Comparison of ENCODE assay signal across 24 mouse cellular contexts in the genomic region with DNA sequence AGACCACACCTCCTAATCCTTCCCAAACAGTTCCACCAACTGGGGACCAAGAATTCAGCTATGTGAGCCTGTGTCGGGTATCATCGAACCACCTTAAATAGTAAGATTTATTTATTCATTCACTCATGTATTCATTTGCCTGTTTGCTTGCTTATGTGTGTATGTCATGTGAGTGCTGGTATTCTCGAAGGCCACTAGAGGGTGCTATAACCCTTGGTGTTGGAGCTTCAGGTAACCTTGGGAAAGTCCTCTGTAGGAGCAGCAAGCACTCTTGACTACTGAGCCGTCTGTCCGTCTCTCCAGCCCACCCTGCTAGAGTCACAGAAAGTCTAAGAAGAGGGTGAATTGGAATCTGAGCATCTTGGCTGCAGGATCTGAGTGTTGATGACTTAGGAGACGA.
A peak's percentile ranks its signal among the peaks of the same experiment; 100 is the strongest.
DNase-seq lines count a peak whose midpoint lies in the region; ATAC-seq and TF ChIP-seq lines count a peak whose summit lies in the region.
"Had no signal": no experiment of that assay in that cellular context is flagged by ENCODE, and none has a peak within 500 bp of the region (broad histone marks: within the 10 kb centered on the region; RNA-seq: fewer than 3 reads in every experiment).

No protein-coding gene starts in this region.

- H3K9me3 ChIP-seq in intestine, postnatal 0 days (ENCODE audit: control insufficient read depth): no peaks in the 10 kb centered on the region
- H3K9me3 ChIP-seq in intestine, embryonic 16.5 days (ENCODE audit: control insufficient read depth, low read length): 0 out of 2 replicates have a peak, but pooled peaks cover 5% of the 10 kb centered on the region
- H3K9me3 ChIP-seq in midbrain, postnatal 0 days (ENCODE audit: low read length): no peaks in the 10 kb centered on the region
- peaks cover 3% of the 10 kb centered on the region; the same call in 1 of the 2 replicates for H3K9me3 ChIP-seq in midbrain, embryonic 13.5 days
- no peaks in the 10 kb centered on the region for H3K9me3 ChIP-seq in stomach, postnatal 0 days (ENCODE audit: control insufficient read depth, low read length)
- H3K9me3 ChIP-seq: forebrain, embryonic 12.5 days had no signal

- no peak overlapping the region for H3K4me2 ChIP-seq in intestine, postnatal 0 days (replicated peaks; ENCODE audit: low read depth)
- no peak overlapping the region for H3K4me2 ChIP-seq in intestine, embryonic 16.5 days (ENCODE audit: low read depth, low read length)
- H3K4me2 ChIP-seq in midbrain, postnatal 0 days (ENCODE audit: low read depth, low read length, poor library complexity, severe bottlenecking): no peak overlapping the region
- no peak overlapping the region for H3K4me2 ChIP-seq in midbrain, embryonic 13.5 days (replicated peaks)
- no peak overlapping the region for H3K4me2 ChIP-seq in stomach, postnatal 0 days (replicated peaks; ENCODE audit: low read depth)
- H3K4me2 ChIP-seq: embryonic facial prominence, embryonic 12.5 days; forebrain, embryonic 12.5 days; heart, embryonic 12.5 days; midbrain, embryonic 12.5 days had no signal

- H3K36me3 ChIP-seq in intestine, postnatal 0 days (ENCODE audit: control insufficient read depth, insufficient read depth): no peaks in the 10 kb centered on the region
- no peaks in the 10 kb centered on the region for H3K36me3 ChIP-seq in intestine, embryonic 16.5 days (ENCODE audit: control insufficient read depth, insufficient read depth, low read length)
- no peaks in the 10 kb centered on the region for H3K36me3 ChIP-seq in midbrain, postnatal 0 days (ENCODE audit: insufficient read depth, low read length)
- no peaks in the 10 kb centered on the region for H3K36me3 ChIP-seq in midbrain, embryonic 13.5 days
- no peaks in the 10 kb centered on the region for H3K36me3 ChIP-seq in stomach, postnatal 0 days (ENCODE audit: control insufficient read depth, insufficient read depth, low read length)
- H3K36me3 ChIP-seq: embryonic facial prominence, embryonic 12.5 days; forebrain, embryonic 12.5 days; heart, embryonic 12.5 days; midbrain, embryonic 12.5 days had no signal

- H3K9ac ChIP-seq in intestine, postnatal 0 days (ENCODE audit: low read depth, low read length): no peak overlapping the region
- H3K9ac ChIP-seq in intestine, embryonic 16.5 days (ENCODE audit: low read depth, low read length): no peak overlapping the region
- no peak overlapping the region for H3K9ac ChIP-seq in midbrain, postnatal 0 days (replicated peaks; ENCODE audit: low read length, poor library complexity, severe bottlenecking)
- H3K9ac ChIP-seq in midbrain, embryonic 13.5 days (replicated peaks): no peak overlapping the region
- H3K9ac ChIP-seq in stomach, postnatal 0 days (ENCODE audit: low read length): no peak overlapping the region
- H3K9ac ChIP-seq: embryonic facial prominence, embryonic 12.5 days; forebrain, embryonic 12.5 days; heart, embryonic 12.5 days; midbrain, embryonic 12.5 days had no signal

- 94% methylated on average over 6 of the region's 6 CpGs for WGBS in cerebellum, adult 2 months
- WGBS in intestine, postnatal 0 days: 92% methylated on average over 6 of the region's 6 CpGs
- 90% methylated on average over 6 of the region's 6 CpGs for WGBS in intestine, embryonic 16.5 days
- WGBS in midbrain, postnatal 0 days: 91% methylated on average over 6 of the region's 6 CpGs
- WGBS in midbrain, embryonic 13.5 days: 92% methylated on average over 6 of the region's 6 CpGs
- 92% methylated on average over 6 of the region's 6 CpGs for WGBS in stomach, postnatal 0 days

- no peak for DNase-seq in cerebellum, adult 2 months
- DNase-seq in cerebellum, postnatal 14 days: no peak
- DNase-seq in midbrain, postnatal 0 days (ENCODE audit: low spot score): no peak
- no peak for DNase-seq in stomach, postnatal 0 days (ENCODE audit: low spot score)
- DNase-seq: adrenal gland, postnatal 14 days; cerebellum, adult 9-10 months; gastrocnemius, postnatal 10 days; heart, postnatal 14 days; kidney, adult 9 months; kidney, postnatal 25 days; lung, postnatal 14 days; right cerebral cortex, adult 18-20 months; right cerebral cortex, postnatal 4 days; thymus, adult 18-20 months; thymus, postnatal 36 days had no signal

- TF ChIP-seq EP300 in stomach, postnatal 0 days (optimal IDR thresholded peaks at IDR 0.05): no peak

- no peak for TF ChIP-seq POLR2A in cerebellum, adult 2 months (IDR thresholded peaks at IDR 0.05; ENCODE audit: borderline replicate concordance, insufficient read depth, low read length)

- H3K27me3 ChIP-seq in cerebellum, adult 2 months (ENCODE audit: control insufficient read depth, insufficient read depth, low read length): no peaks in the 10 kb centered on the region
- no peaks in the 10 kb centered on the region for H3K27me3 ChIP-seq in intestine, postnatal 0 days (replicated peaks; ENCODE audit: control insufficient read depth, insufficient read depth, low read length)
- no peaks in the 10 kb centered on the region for H3K27me3 ChIP-seq in intestine, embryonic 16.5 days (replicated peaks; ENCODE audit: control insufficient read depth, insufficient read depth, low read length)
- H3K27me3 ChIP-seq in midbrain, postnatal 0 days (ENCODE audit: insufficient read depth, low read length): no peaks in the 10 kb centered on the region
- no peaks in the 10 kb centered on the region for H3K27me3 ChIP-seq in midbrain, embryonic 13.5 days
- H3K27me3 ChIP-seq in stomach, postnatal 0 days (ENCODE audit: control insufficient read depth, insufficient read depth, low read length): no peaks in the 10 kb centered on the region
- H3K27me3 ChIP-seq: embryonic facial prominence, embryonic 12.5 days had no signal

- peak; percentile 26; the same call in 1 of the 2 replicates for TF ChIP-seq CTCF in cerebellum, adult 2 months (IDR thresholded peaks at IDR 0.05; ENCODE audit: borderline replicate concordance, insufficient read depth, low read depth, low read length)
- peak; percentile 23 for TF ChIP-seq CTCF in intestine, postnatal 0 days (IDR thresholded peaks at IDR 0.05; ENCODE audit: low read depth)
- TF ChIP-seq CTCF in midbrain, postnatal 0 days (IDR thresholded peaks at IDR 0.05): peak; percentile 57
- TF ChIP-seq CTCF in stomach, postnatal 0 days (IDR thresholded peaks at IDR 0.05; ENCODE audit: low read depth): peak; percentile 27

- peaks cover 46% of the 10 kb centered on the region for H3K4me1 ChIP-seq in cerebellum, adult 2 months (ENCODE audit: control insufficient read depth, insufficient read depth, low read length)
- no peaks in the 10 kb centered on the region for H3K4me1 ChIP-seq in intestine, postnatal 0 days (replicated peaks; ENCODE audit: control insufficient read depth, insufficient read depth, low read length)
- no peaks in the 10 kb centered on the region for H3K4me1 ChIP-seq in intestine, embryonic 16.5 days (ENCODE audit: control insufficient read depth, insufficient read depth, low read length)
- peaks cover 7% of the 10 kb centered on the region; the same call in 1 of the 2 replicates for H3K4me1 ChIP-seq in midbrain, postnatal 0 days (ENCODE audit: insufficient read depth, low read length)
- H3K4me1 ChIP-seq in midbrain, embryonic 13.5 days (replicated peaks): peaks cover 23% of the 10 kb centered on the region
- no peaks in the 10 kb centered on the region for H3K4me1 ChIP-seq in stomach, postnatal 0 days (replicated peaks; ENCODE audit: control insufficient read depth, insufficient read depth)

- no peak for ATAC-seq in intestine, postnatal 0 days
- no peak for ATAC-seq in intestine, embryonic 16.5 days
- ATAC-seq in midbrain, postnatal 0 days (ENCODE audit: low FRiP score): no peak
- ATAC-seq in midbrain, embryonic 13.5 days: no peak
- no peak for ATAC-seq in stomach, postnatal 0 days (ENCODE audit: low FRiP score, low TSS enrichment)
- no peak for ATAC-seq in megakaryocyte, adult 5-6 weeks (ENCODE audit: poor library complexity, severe bottlenecking)

- no peak overlapping the region for H3K4me3 ChIP-seq in cerebellum, adult 2 months (replicated peaks; ENCODE audit: insufficient read depth, low read depth, low read length)
- no peak overlapping the region for H3K4me3 ChIP-seq in intestine, postnatal 0 days (ENCODE audit: low read depth, low read length)
- H3K4me3 ChIP-seq in intestine, embryonic 16.5 days (ENCODE audit: low read length): no peak overlapping the region
- H3K4me3 ChIP-seq in midbrain, postnatal 0 days (ENCODE audit: low read depth, low read length): no peak overlapping the region
- no peak overlapping the region for H3K4me3 ChIP-seq in midbrain, embryonic 13.5 days (replicated peaks)
- H3K4me3 ChIP-seq in stomach, postnatal 0 days (ENCODE audit: low read depth, low read length): no peak overlapping the region
- H3K4me3 ChIP-seq: embryonic facial prominence, embryonic 12.5 days; erythroblast, embryonic 14.5 days; forebrain, embryonic 12.5 days; heart, embryonic 12.5 days; midbrain, embryonic 12.5 days had no signal

- H3K27ac ChIP-seq in cerebellum, adult 2 months (ENCODE audit: insufficient read depth, low read length): no peak overlapping the region
- H3K27ac ChIP-seq in intestine, postnatal 0 days (ENCODE audit: low read depth, low read length): no peak overlapping the region
- H3K27ac ChIP-seq in intestine, embryonic 16.5 days (ENCODE audit: low read length): no peak overlapping the region
- no peak overlapping the region for H3K27ac ChIP-seq in midbrain, postnatal 0 days (ENCODE audit: low read depth, low read length)
- no peak overlapping the region for H3K27ac ChIP-seq in midbrain, embryonic 13.5 days
- no peak overlapping the region for H3K27ac ChIP-seq in stomach, postnatal 0 days (replicated peaks)
- H3K27ac ChIP-seq: embryonic facial prominence, embryonic 12.5 days; forebrain, embryonic 12.5 days; midbrain, embryonic 12.5 days had no signal
